Mouse (Mus musculus): ENCODE measurements at regions not wholly inside any gene's neighbourhood (a gene's known extent, or its start where the extent isn't known, plus 50 kb on each side); places are given as distances from the start of the nearest gene placed in this dataset.

- 83% methylated on average over 1 of the region's 1 CpGs for WGBS
- H3K4me3 ChIP-seq (replicated peaks; ENCODE audit: control insufficient read depth, low read depth, low read length), result no peak overlapping the region
- TF ChIP-seq CTCF (IDR thresholded peaks at IDR 0.05; ENCODE audit: control insufficient read depth, insufficient read depth, low read length) (no peak), POLR2A (IDR thresholded peaks at IDR 0.05; ENCODE audit: borderline replicate concordance, control insufficient read depth, low read depth, low read length) (no peak)
Measured at GRCm38 (mm10) chr11:19676514-19676913, 247.7 kb upstream of the Spred2 start.

GRCm38 (mm10) chr11:19679041-19679440, 245.1 kb upstream of the Spred2 start:
- 72% methylated on average over 2 of the region's 2 CpGs for WGBS
- no peak overlapping the region for H3K27ac ChIP-seq (ENCODE audit: control insufficient read depth, insufficient read depth, low read depth, low read length, poor library complexity)
- TF ChIP-seq CTCF (IDR thresholded peaks at IDR 0.05; ENCODE audit: control insufficient read depth, insufficient read depth, low read length) (no peak), POLR2A (IDR thresholded peaks at IDR 0.05; ENCODE audit: borderline replicate concordance, control insufficient read depth, low read depth, low read length) (no peak)
- H3K4me1 ChIP-seq (ENCODE audit: control insufficient read depth, insufficient read depth, low read length), result no peaks in the 10 kb centered on the region
- no peak overlapping the region for H3K4me3 ChIP-seq (replicated peaks; ENCODE audit: control insufficient read depth, low read depth, low read length)

More at GRCm38 (mm10) chr11:19676514-19676913, 247.7 kb upstream of the Spred2 start:
- H3K27ac ChIP-seq (ENCODE audit: control insufficient read depth, insufficient read depth, low read depth, low read length, poor library complexity), result no peak overlapping the region
- no peaks in the 10 kb centered on the region for H3K4me1 ChIP-seq (ENCODE audit: control insufficient read depth, insufficient read depth, low read length)

GRCm38 (mm10) chr11:19679669-19680068, 244.5 kb upstream of the Spred2 start:
- no peak for TF ChIP-seq POLR2A (IDR thresholded peaks at IDR 0.05; ENCODE audit: borderline replicate concordance, control insufficient read depth, low read depth, low read length)
- no peak for TF ChIP-seq CTCF (IDR thresholded peaks at IDR 0.05; ENCODE audit: control insufficient read depth, insufficient read depth, low read length)
- H3K27ac ChIP-seq (ENCODE audit: control insufficient read depth, insufficient read depth, low read depth, low read length, poor library complexity), result no peak overlapping the region
- WGBS, result 82% methylated on average over 5 of the region's 5 CpGs
- no peak overlapping the region for H3K4me3 ChIP-seq (replicated peaks; ENCODE audit: control insufficient read depth, low read depth, low read length)
- H3K4me1 ChIP-seq (ENCODE audit: control insufficient read depth, insufficient read depth, low read length), result no peaks in the 10 kb centered on the region

- Histone ChIP-seq H3K4me3 (replicated peaks; ENCODE audit: control insufficient read depth, low read depth, low read length) (no peak overlapping the region), H3K4me1 (ENCODE audit: control insufficient read depth, insufficient read depth, low read length) (no peaks in the 10 kb centered on the region), H3K27ac (ENCODE audit: control insufficient read depth, insufficient read depth, low read depth, low read length, poor library complexity) (no peak overlapping the region)
- 81% methylated on average over 3 of the region's 3 CpGs for WGBS
- TF ChIP-seq CTCF (IDR thresholded peaks at IDR 0.05; ENCODE audit: control insufficient read depth, insufficient read depth, low read length) (no peak), POLR2A (IDR thresholded peaks at IDR 0.05; ENCODE audit: borderline replicate concordance, control insufficient read depth, low read depth, low read length) (no peak)
Measured at GRCm38 (mm10) chr11:19701198-19701597, 223.0 kb upstream of the Spred2 start.

- no peak for TF ChIP-seq CTCF (IDR thresholded peaks at IDR 0.05; ENCODE audit: control insufficient read depth, insufficient read depth, low read length)
- no peak for TF ChIP-seq POLR2A (IDR thresholded peaks at IDR 0.05; ENCODE audit: borderline replicate concordance, control insufficient read depth, low read depth, low read length)
- 76% methylated on average over 6 of the region's 6 CpGs for WGBS
- Histone ChIP-seq H3K4me3 (replicated peaks; ENCODE audit: control insufficient read depth, low read depth, low read length) (no peak overlapping the region), H3K4me1 (ENCODE audit: control insufficient read depth, insufficient read depth, low read length) (no peaks in the 10 kb centered on the region), H3K27ac (ENCODE audit: control insufficient read depth, insufficient read depth, low read depth, low read length, poor library complexity) (no peak overlapping the region)
Measured at GRCm38 (mm10) chr11:19708821-19709220, 215.4 kb upstream of the Spred2 start.

GRCm38 (mm10) chr11:19709337-19709736, 214.8 kb upstream of the Spred2 start:
- no peaks in the 10 kb centered on the region for H3K4me1 ChIP-seq (ENCODE audit: control insufficient read depth, insufficient read depth, low read length)
- whole genome bisulfite sequencing, result 84% methylated on average over 8 of the region's 8 CpGs
- no peak for TF ChIP-seq CTCF (IDR thresholded peaks at IDR 0.05; ENCODE audit: control insufficient read depth, insufficient read depth, low read length)
- TF ChIP-seq POLR2A (IDR thresholded peaks at IDR 0.05; ENCODE audit: borderline replicate concordance, control insufficient read depth, low read depth, low read length), result no peak

GRCm38 (mm10) chr11:19713091-19713490, 211.1 kb upstream of the Spred2 start:
- Histone ChIP-seq H3K4me3 (replicated peaks; ENCODE audit: control insufficient read depth, low read depth, low read length) (no peak overlapping the region), H3K4me1 (ENCODE audit: control insufficient read depth, insufficient read depth, low read length) (no peaks in the 10 kb centered on the region), H3K27ac (ENCODE audit: control insufficient read depth, insufficient read depth, low read depth, low read length, poor library complexity) (no peak overlapping the region)
- TF ChIP-seq CTCF (IDR thresholded peaks at IDR 0.05; ENCODE audit: control insufficient read depth, insufficient read depth, low read length), result no peak
- no peak for TF ChIP-seq POLR2A (IDR thresholded peaks at IDR 0.05; ENCODE audit: borderline replicate concordance, control insufficient read depth, low read depth, low read length)
- 82% methylated on average over 8 of the region's 8 CpGs for WGBS

More at GRCm38 (mm10) chr11:19709337-19709736, 214.8 kb upstream of the Spred2 start:
- Histone ChIP-seq H3K4me3 (replicated peaks; ENCODE audit: control insufficient read depth, low read depth, low read length) (no peak overlapping the region), H3K27ac (ENCODE audit: control insufficient read depth, insufficient read depth, low read depth, low read length, poor library complexity) (no peak overlapping the region)

- no peak overlapping the region for H3K4me3 ChIP-seq (replicated peaks; ENCODE audit: control insufficient read depth, low read depth, low read length)
- 64% methylated on average over 20 of the region's 20 CpGs for WGBS
- no peak overlapping the region for H3K27ac ChIP-seq (ENCODE audit: control insufficient read depth, insufficient read depth, low read depth, low read length, poor library complexity)
- TF ChIP-seq POLR2A (IDR thresholded peaks at IDR 0.05; ENCODE audit: borderline replicate concordance, control insufficient read depth, low read depth, low read length) (no peak), CTCF (IDR thresholded peaks at IDR 0.05; ENCODE audit: control insufficient read depth, insufficient read depth, low read length) (no peak)
- no peaks in the 10 kb centered on the region for H3K4me1 ChIP-seq (ENCODE audit: control insufficient read depth, insufficient read depth, low read length)
Measured at GRCm38 (mm10) chr11:19713597-19713996, 210.6 kb upstream of the Spred2 start.

- H3K4me3 ChIP-seq (replicated peaks; ENCODE audit: control insufficient read depth, low read depth, low read length), result no peak overlapping the region
- no peak for TF ChIP-seq CTCF (IDR thresholded peaks at IDR 0.05; ENCODE audit: control insufficient read depth, insufficient read depth, low read length)
- TF ChIP-seq POLR2A (IDR thresholded peaks at IDR 0.05; ENCODE audit: borderline replicate concordance, control insufficient read depth, low read depth, low read length), result no peak
- no peaks in the 10 kb centered on the region for H3K4me1 ChIP-seq (ENCODE audit: control insufficient read depth, insufficient read depth, low read length)
- no peak overlapping the region for H3K27ac ChIP-seq (ENCODE audit: control insufficient read depth, insufficient read depth, low read depth, low read length, poor library complexity)
- 33% methylated on average over 5 of the region's 5 CpGs for WGBS
Measured at GRCm38 (mm10) chr11:19714211-19714610, 210.0 kb upstream of the Spred2 start.
